27 mouse cellular contexts compared by ENCODE assay signal in genomic region chr13:30654463-30654862, GRCm38 (mm10). TPM values are rescaled to one million over a fixed set of nuclear protein-coding genes. Genes with fewer than 3 reads are reported as not detected.
DNase-seq lines count a peak whose midpoint lies in the region; ATAC-seq and TF ChIP-seq lines count a peak whose summit lies in the region.
"Had no signal": no experiment of that assay in that cellular context is flagged by ENCODE, and none has a peak within 500 bp of the region (broad histone marks: within the 10 kb centered on the region; RNA-seq: fewer than 3 reads in every experiment).

No protein-coding gene starts in this region.

- no peaks in the 10 kb centered on the region for H3K36me3 ChIP-seq in kidney, embryonic 16.5 days (ENCODE audit: insufficient read depth, low read length)
- H3K36me3 ChIP-seq: embryonic facial prominence, embryonic 13.5 days; embryonic facial prominence, embryonic 15.5 days; forebrain, embryonic 10.5 days; forebrain, embryonic 12.5 days had no signal

- TF ChIP-seq CTCF in bone marrow, adult 2 months (IDR thresholded peaks at IDR 0.05; ENCODE audit: control insufficient read depth, insufficient read depth, low read length) = no peak

- WGBS in bone marrow, adult 2 months = 16% methylated on average over 5 of the region's 5 CpGs
- 64% methylated on average over 5 of the region's 5 CpGs for WGBS in kidney, embryonic 16.5 days

- ATAC-seq in granulocyte monocyte progenitor cell, adult 5-6 weeks (replicated peaks; ENCODE audit: poor library complexity, severe bottlenecking) = peak; percentile 44
- no peak for ATAC-seq in kidney, embryonic 16.5 days (ENCODE audit: low FRiP score, low TSS enrichment)
- ATAC-seq: CD4-positive, CD25-positive, alpha-beta regulatory T cell, adult 4 months; forebrain, embryonic 14.5 days; forebrain, embryonic 16.5 days; Patski had no signal

- H3K27ac ChIP-seq in bone marrow, adult 2 months (ENCODE audit: control insufficient read depth, insufficient read depth, low read depth, low read length, poor library complexity) = peak overlapping the region; percentile 36
- H3K27ac ChIP-seq in kidney, embryonic 16.5 days (ENCODE audit: low read length) = no peak overlapping the region
- H3K27ac ChIP-seq: embryonic facial prominence, embryonic 13.5 days; embryonic facial prominence, embryonic 15.5 days; forebrain, embryonic 10.5 days; forebrain, embryonic 12.5 days had no signal

- TF ChIP-seq POLR2A in bone marrow, adult 2 months (IDR thresholded peaks at IDR 0.05; ENCODE audit: borderline replicate concordance, control insufficient read depth, low read depth, low read length) = no peak

- no peak overlapping the region for H3K9ac ChIP-seq in kidney, embryonic 16.5 days (replicated peaks; ENCODE audit: low read length)
- H3K9ac ChIP-seq: embryonic facial prominence, embryonic 13.5 days; embryonic facial prominence, embryonic 15.5 days; forebrain, embryonic 12.5 days had no signal

- no peaks in the 10 kb centered on the region for H3K27me3 ChIP-seq in kidney, embryonic 16.5 days (ENCODE audit: insufficient read depth, low read length)
- H3K27me3 ChIP-seq: embryonic facial prominence, embryonic 13.5 days; embryonic facial prominence, embryonic 15.5 days; Patski had no signal

- no peak overlapping the region for H3K4me3 ChIP-seq in bone marrow, adult 2 months (replicated peaks; ENCODE audit: control insufficient read depth, low read depth, low read length)
- no peak overlapping the region for H3K4me3 ChIP-seq in kidney, embryonic 16.5 days (ENCODE audit: low read length)
- H3K4me3 ChIP-seq: embryonic facial prominence, embryonic 13.5 days; embryonic facial prominence, embryonic 15.5 days; erythroblast, embryonic 14.5 days; forebrain, embryonic 10.5 days; forebrain, embryonic 12.5 days had no signal

- peaks cover 3% of the 10 kb centered on the region; the same call in 1 of the 2 replicates for H3K4me1 ChIP-seq in bone marrow, adult 2 months (ENCODE audit: control insufficient read depth, insufficient read depth, low read length)
- 0 out of 2 replicates have a peak, but pooled peaks cover 4% of the 10 kb centered on the region for H3K4me1 ChIP-seq in kidney, embryonic 16.5 days (ENCODE audit: insufficient read depth, low read length)
- H3K4me1 ChIP-seq: embryonic facial prominence, embryonic 13.5 days; forebrain, embryonic 12.5 days had no signal

- intact Hi-C loops in heart, postnatal 25 days (cut with DNase I) = loop anchor here (10.0 kb wide), 1 partner anchor 320 kb away; the partner anchor contains the start of genes Exoc2 and Gm5447

- peak; percentile 85 for DNase-seq in heart, adult 11 months
- DNase-seq in heart, postnatal 25 days (ENCODE audit: low spot score) = no peak
- no peak for DNase-seq in frontal cortex, adult 2 months (ENCODE audit: extremely low spot score in 1 of 2, low spot score in 1 of 2)
- DNase-seq in right cerebral cortex, postnatal 36 days (ENCODE audit: low spot score in 2 of 2) = no peak
- DNase-seq: adrenal gland, adult 2 months; adrenal gland, postnatal 10 days; adrenal gland, postnatal 25 days; B cell, adult 2 months; cerebellum, adult 11-12 months; cerebellum, adult 2 months; cerebellum, adult 9-10 months; cerebellum, postnatal 10 days; cerebellum, postnatal 25 days; embryo, embryonic 11 days had no signal

- no peak overlapping the region for H3K4me2 ChIP-seq in kidney, embryonic 16.5 days (replicated peaks; ENCODE audit: low read depth, low read length)
- H3K4me2 ChIP-seq: embryonic facial prominence, embryonic 13.5 days; embryonic facial prominence, embryonic 15.5 days; forebrain, embryonic 12.5 days had no signal

- H3K9me3 ChIP-seq in kidney, embryonic 16.5 days (ENCODE audit: low read length) = no peaks in the 10 kb centered on the region
- H3K9me3 ChIP-seq: embryonic facial prominence, embryonic 13.5 days; embryonic facial prominence, embryonic 15.5 days; forebrain, embryonic 10.5 days; forebrain, embryonic 12.5 days had no signal

RNA-seq across cellular contexts. Expression of gene Dusp22, which starts 5.3 kb away (rescaled TPM):
- total RNA-seq in heart, postnatal 25 days (2021) = 10 to 100 TPM; 22.6 to 24.9 TPM
- 4.8 and 8.9 TPM in 2 replicates for polyA plus RNA-seq in bone marrow, adult 2 months (2011; ENCODE audit: insufficient read depth, insufficient read length, low replicate concordance, missing spikeins)
- 3.7 and 11.7 TPM in 2 replicates for total RNA-seq in granulocyte monocyte progenitor cell, adult 5-6 weeks (2014; fragmentation: Nextera tagmentation)
- total RNA-seq in granulocyte monocyte progenitor cell, adult 5-6 weeks (2017) = 0.73 and 1.6 TPM in 2 replicates
- polyA plus RNA-seq in frontal cortex, adult 2 months (2012; rRNA removed) = 26.7 and 27.9 TPM in 2 replicates
- 19.1 and 20.4 TPM in 2 replicates for polyA plus RNA-seq in kidney, embryonic 16.5 days (2015; fragmentation: Nextera tagmentation; extraction: Ambion mirVana)
- total RNA-seq: MEL had no signal
